Mouse (Mus musculus): ENCODE measurements at regions not wholly inside any gene's neighbourhood (a gene's known extent, or its start where the extent isn't known, plus 50 kb on each side); places are given as distances from the start of the nearest gene placed in this dataset.

DNA sequence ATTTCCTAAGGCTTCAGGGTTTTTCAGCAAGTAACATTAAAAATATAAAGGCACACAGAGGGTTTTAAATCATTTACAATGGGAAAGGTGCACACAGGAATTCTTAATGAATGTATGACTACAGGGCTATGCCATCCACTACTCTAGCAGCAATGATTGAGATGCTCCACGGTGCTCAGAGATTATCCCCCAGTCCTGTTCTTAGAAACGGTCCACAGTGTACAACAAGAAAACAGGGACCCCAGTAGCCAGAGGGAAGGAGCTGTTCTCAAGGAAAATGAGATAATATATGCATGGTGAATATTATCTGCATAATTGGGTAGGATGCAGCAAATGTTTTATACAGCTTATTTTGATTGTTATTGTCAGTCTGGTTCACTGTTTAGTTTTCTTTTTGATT lies 186.3 kb upstream of the Speer2 start:
- Histone ChIP-seq H3K9me3 (ENCODE audit: control insufficient read depth, low read depth, low read length) (no peaks in the 10 kb centered on the region), H3K9ac (replicated peaks; ENCODE audit: low read depth, low read length) (no peak overlapping the region), H3K4me1 (ENCODE audit: control insufficient read depth, insufficient read depth, low read length) (no peaks in the 10 kb centered on the region), H3K27me3 (ENCODE audit: control insufficient read depth, insufficient read depth, low read length) (no peaks in the 10 kb centered on the region), H3K4me3 (ENCODE audit: low read depth, low read length) (no peak overlapping the region), H3K27ac (ENCODE audit: low read length) (no peak overlapping the region), H3K4me2 (replicated peaks; ENCODE audit: low read depth, low read length) (no peak overlapping the region), H3K36me3 (ENCODE audit: control insufficient read depth, insufficient read depth, low read length) (no peaks in the 10 kb centered on the region)
- 83% methylated on average over 2 of the region's 2 CpGs for WGBS
- no peak for ATAC-seq (ENCODE audit: insufficient number of reproducible peaks, insufficient read depth, low FRiP score, low read depth)

DNA sequence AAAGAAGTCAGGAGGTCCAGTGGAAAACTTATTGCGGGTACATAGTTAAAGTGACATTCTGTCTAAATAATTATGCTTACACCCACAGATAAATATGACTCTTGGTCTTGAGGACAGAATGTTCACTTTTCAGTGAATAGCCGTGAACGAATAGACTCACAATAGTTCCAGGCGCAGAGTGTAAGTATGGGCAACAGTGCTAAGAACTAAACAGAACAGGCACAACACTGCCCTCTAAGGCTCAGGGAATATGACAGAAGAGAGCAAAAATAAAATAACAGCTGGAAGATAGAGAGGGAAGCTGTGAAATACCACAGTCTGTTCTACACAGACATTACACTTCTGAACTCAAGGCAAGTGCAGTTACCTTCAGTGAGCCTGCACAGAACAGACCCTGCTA lies 207.9 kb upstream of the Speer2 start:
- H3K27me3 ChIP-seq (ENCODE audit: control insufficient read depth, insufficient read depth, low read length): no peaks in the 10 kb centered on the region
- ATAC-seq (ENCODE audit: insufficient number of reproducible peaks, insufficient read depth, low FRiP score, low read depth): no peak
- H3K9ac ChIP-seq (replicated peaks; ENCODE audit: low read depth, low read length): no peak overlapping the region
- H3K4me1 ChIP-seq (ENCODE audit: control insufficient read depth, insufficient read depth, low read length): no peaks in the 10 kb centered on the region
- no peak overlapping the region for H3K4me2 ChIP-seq (replicated peaks; ENCODE audit: low read depth, low read length)
- H3K4me3 ChIP-seq (ENCODE audit: low read depth, low read length): no peak overlapping the region
- 57% methylated on average over 4 of the region's 4 CpGs for WGBS
- H3K36me3 ChIP-seq (ENCODE audit: control insufficient read depth, insufficient read depth, low read length): no peaks in the 10 kb centered on the region
- no peak overlapping the region for H3K27ac ChIP-seq (ENCODE audit: low read length)
- no peaks in the 10 kb centered on the region for H3K9me3 ChIP-seq (ENCODE audit: control insufficient read depth, low read depth, low read length)

DNA sequence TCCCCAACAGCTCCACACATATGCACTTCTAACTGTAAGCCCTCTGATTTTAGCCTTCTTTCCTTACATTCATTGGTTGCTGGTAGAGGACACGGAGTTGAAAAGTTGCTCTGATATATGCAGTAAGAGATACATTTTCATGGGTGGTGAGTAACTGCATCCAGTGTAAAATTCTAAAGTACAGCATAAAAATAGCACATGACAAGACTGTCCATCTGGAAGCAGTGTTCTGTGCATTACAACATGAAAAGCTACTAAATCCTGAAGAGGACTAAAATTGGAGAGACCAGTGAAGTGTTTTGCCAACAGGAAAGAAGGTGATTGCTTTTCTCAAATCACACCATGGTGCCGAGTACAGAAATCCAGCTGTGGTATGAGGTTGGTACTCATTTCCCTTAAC lies 210.2 kb upstream of the Speer2 start:
- Histone ChIP-seq H3K27ac (ENCODE audit: low read length) (no peak overlapping the region), H3K27me3 (ENCODE audit: control insufficient read depth, insufficient read depth, low read length) (no peaks in the 10 kb centered on the region), H3K9ac (replicated peaks; ENCODE audit: low read depth, low read length) (no peak overlapping the region), H3K36me3 (ENCODE audit: control insufficient read depth, insufficient read depth, low read length) (no peaks in the 10 kb centered on the region), H3K4me2 (replicated peaks; ENCODE audit: low read depth, low read length) (no peak overlapping the region), H3K4me1 (ENCODE audit: control insufficient read depth, insufficient read depth, low read length) (no peaks in the 10 kb centered on the region), H3K9me3 (ENCODE audit: control insufficient read depth, low read depth, low read length) (no peaks in the 10 kb centered on the region), H3K4me3 (ENCODE audit: low read depth, low read length) (no peak overlapping the region)
- WGBS: 89% methylated on average over 2 of the region's 2 CpGs
- ATAC-seq (ENCODE audit: insufficient number of reproducible peaks, insufficient read depth, low FRiP score, low read depth): no peak

DNA sequence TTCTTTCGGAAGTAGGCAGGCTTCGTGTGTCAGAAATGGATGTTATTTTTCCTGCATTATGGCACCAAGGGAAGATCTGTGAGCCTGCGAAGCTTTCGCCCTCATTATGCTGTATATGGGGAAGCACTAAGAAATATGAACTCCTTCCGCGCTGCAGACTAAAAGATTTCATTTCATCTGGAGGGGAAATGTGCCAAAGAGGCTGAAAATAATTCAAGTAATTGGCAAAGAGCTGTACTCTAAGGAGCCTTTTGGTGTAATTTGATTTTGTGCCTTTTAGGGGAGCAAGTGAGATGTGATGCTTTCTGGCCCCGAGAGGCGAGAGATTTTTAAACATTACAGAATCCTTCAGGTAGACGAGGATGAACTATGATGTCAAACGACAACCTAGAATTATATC lies 216.0 kb upstream of the Speer2 start:
- H3K36me3 ChIP-seq (ENCODE audit: control insufficient read depth, insufficient read depth, low read length): no peaks in the 10 kb centered on the region
- H3K27me3 ChIP-seq (ENCODE audit: control insufficient read depth, insufficient read depth, low read length): no peaks in the 10 kb centered on the region
- H3K4me3 ChIP-seq (ENCODE audit: low read depth, low read length): no peak overlapping the region
- WGBS: 80% methylated on average over 10 of the region's 10 CpGs
- no peak overlapping the region for H3K27ac ChIP-seq (ENCODE audit: low read length)
- H3K9me3 ChIP-seq (ENCODE audit: control insufficient read depth, low read depth, low read length): no peaks in the 10 kb centered on the region
- H3K4me2 ChIP-seq (replicated peaks; ENCODE audit: low read depth, low read length): no peak overlapping the region
- H3K9ac ChIP-seq (replicated peaks; ENCODE audit: low read depth, low read length): no peak overlapping the region
- H3K4me1 ChIP-seq (ENCODE audit: control insufficient read depth, insufficient read depth, low read length): no peaks in the 10 kb centered on the region
- no peak for ATAC-seq (ENCODE audit: insufficient number of reproducible peaks, insufficient read depth, low FRiP score, low read depth)

DNA sequence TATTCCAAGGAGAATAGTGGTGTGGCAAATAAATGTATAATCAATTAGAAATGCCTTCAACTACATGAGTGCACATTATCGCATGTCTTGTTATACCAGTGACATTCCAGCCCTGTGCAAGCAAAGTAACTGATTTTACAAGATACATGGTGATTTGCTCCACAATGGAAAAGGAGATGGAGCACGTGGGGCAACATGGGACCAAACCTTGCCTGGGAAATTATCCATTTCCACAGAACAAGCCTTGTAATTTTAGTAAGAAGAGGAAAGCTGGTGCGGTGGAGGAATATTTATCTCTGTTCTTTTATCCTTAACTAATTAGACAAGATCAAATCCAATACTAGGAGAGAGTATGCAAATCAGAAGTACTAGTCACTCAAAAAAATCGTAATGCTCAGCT lies 222.5 kb upstream of the Gbe1 start:
- Histone ChIP-seq H3K27ac (ENCODE audit: low read length) (no peak overlapping the region), H3K9me3 (ENCODE audit: control insufficient read depth, low read depth, low read length) (no peaks in the 10 kb centered on the region), H3K9ac (replicated peaks; ENCODE audit: low read depth, low read length) (no peak overlapping the region), H3K4me1 (ENCODE audit: control insufficient read depth, insufficient read depth, low read length) (0 out of 2 replicates have a peak, but pooled peaks cover 2% of the 10 kb centered on the region), H3K27me3 (ENCODE audit: control insufficient read depth, insufficient read depth, low read length) (no peaks in the 10 kb centered on the region), H3K4me3 (ENCODE audit: low read depth, low read length) (no peak overlapping the region), H3K4me2 (replicated peaks; ENCODE audit: low read depth, low read length) (no peak overlapping the region), H3K36me3 (ENCODE audit: control insufficient read depth, insufficient read depth, low read length) (no peaks in the 10 kb centered on the region)
- no peak for ATAC-seq (ENCODE audit: insufficient number of reproducible peaks, insufficient read depth, low FRiP score, low read depth)
- WGBS: 89% methylated on average over 4 of the region's 4 CpGs

DNA sequence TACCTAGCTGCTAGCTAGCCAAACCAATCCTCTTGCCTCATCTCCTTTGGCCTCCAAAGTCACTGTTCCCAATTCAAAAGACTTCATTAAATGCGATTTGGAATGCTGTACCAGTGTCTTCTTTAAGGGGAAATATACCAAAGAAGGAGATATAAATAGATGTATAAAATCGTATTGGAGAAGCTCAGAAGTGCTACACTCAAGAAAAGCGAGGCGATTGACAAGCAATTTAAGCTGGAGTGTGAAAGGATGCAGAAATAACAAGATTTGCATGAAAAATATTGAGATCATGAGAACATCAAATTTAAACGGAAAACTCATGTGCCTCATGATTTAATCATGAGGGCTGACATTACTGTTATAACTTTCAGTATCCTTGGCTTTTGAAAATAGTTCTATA lies 221.8 kb upstream of the Gbe1 start:
- Histone ChIP-seq H3K36me3 (ENCODE audit: control insufficient read depth, insufficient read depth, low read length) (no peaks in the 10 kb centered on the region), H3K4me1 (ENCODE audit: control insufficient read depth, insufficient read depth, low read length) (0 out of 2 replicates have a peak, but pooled peaks cover 2% of the 10 kb centered on the region), H3K4me3 (ENCODE audit: low read depth, low read length) (no peak overlapping the region), H3K4me2 (replicated peaks; ENCODE audit: low read depth, low read length) (no peak overlapping the region), H3K9me3 (ENCODE audit: control insufficient read depth, low read depth, low read length) (no peaks in the 10 kb centered on the region), H3K9ac (replicated peaks; ENCODE audit: low read depth, low read length) (no peak overlapping the region), H3K27ac (ENCODE audit: low read length) (no peak overlapping the region), H3K27me3 (ENCODE audit: control insufficient read depth, insufficient read depth, low read length) (no peaks in the 10 kb centered on the region)
- WGBS: 88% methylated on average over 5 of the region's 5 CpGs
- ATAC-seq (ENCODE audit: insufficient number of reproducible peaks, insufficient read depth, low FRiP score, low read depth): no peak

DNA sequence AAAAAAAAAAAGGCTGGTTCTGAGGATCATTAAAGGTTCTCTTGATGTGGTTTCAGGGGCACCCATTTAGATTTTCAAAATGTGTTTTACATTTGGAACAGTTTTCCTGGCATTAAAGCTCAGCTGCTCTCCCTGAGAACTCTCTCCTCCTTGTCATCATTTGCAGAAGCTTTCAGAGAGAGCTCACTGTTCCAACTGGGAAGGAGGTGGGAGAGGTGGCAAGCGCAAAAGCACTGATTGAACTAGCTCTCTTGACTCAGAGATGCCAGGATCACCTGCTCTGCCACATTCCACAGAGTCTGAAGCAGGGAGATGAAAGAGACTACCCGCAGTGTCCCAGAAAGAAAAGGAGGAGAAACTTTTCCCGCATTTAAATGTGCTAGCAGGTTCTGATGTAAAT lies 220.5 kb upstream of the Gbe1 start:
- Histone ChIP-seq H3K36me3 (ENCODE audit: control insufficient read depth, insufficient read depth, low read length) (no peaks in the 10 kb centered on the region), H3K4me3 (ENCODE audit: low read depth, low read length) (no peak overlapping the region), H3K27ac (ENCODE audit: low read length) (no peak overlapping the region), H3K9me3 (ENCODE audit: control insufficient read depth, low read depth, low read length) (no peaks in the 10 kb centered on the region), H3K9ac (replicated peaks; ENCODE audit: low read depth, low read length) (no peak overlapping the region), H3K27me3 (ENCODE audit: control insufficient read depth, insufficient read depth, low read length) (no peaks in the 10 kb centered on the region), H3K4me2 (replicated peaks; ENCODE audit: low read depth, low read length) (no peak overlapping the region), H3K4me1 (ENCODE audit: control insufficient read depth, insufficient read depth, low read length) (no peaks in the 10 kb centered on the region)
- WGBS: 20% methylated on average over 3 of the region's 3 CpGs
- ATAC-seq (ENCODE audit: insufficient number of reproducible peaks, insufficient read depth, low FRiP score, low read depth): no peak

DNA sequence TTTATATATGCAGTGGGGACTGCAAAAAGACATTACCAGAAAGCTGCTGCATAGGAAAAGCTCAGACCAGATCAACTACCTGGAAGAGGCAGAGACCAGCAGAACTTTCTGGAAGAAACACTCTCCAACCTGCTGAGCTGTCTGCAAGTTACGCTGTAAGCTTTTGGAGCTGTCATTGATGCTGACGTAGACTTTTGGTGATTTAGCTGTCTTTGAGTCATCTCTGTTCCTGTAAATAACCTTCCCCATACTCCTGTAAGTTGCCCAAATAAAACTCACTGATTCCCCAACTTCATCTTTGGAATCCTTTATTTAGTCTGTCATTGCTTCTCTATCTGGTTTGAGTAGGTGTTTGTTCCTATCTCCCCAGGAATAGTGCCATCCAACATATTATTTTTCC lies 218.5 kb upstream of the Gbe1 start:
- no peaks in the 10 kb centered on the region for H3K4me1 ChIP-seq (ENCODE audit: control insufficient read depth, insufficient read depth, low read length)
- no peak overlapping the region for H3K4me3 ChIP-seq (ENCODE audit: low read depth, low read length)
- WGBS: 77% methylated on average over 2 of the region's 2 CpGs
- H3K27me3 ChIP-seq (ENCODE audit: control insufficient read depth, insufficient read depth, low read length): no peaks in the 10 kb centered on the region
- H3K36me3 ChIP-seq (ENCODE audit: control insufficient read depth, insufficient read depth, low read length): no peaks in the 10 kb centered on the region
- H3K9ac ChIP-seq (replicated peaks; ENCODE audit: low read depth, low read length): no peak overlapping the region
- H3K4me2 ChIP-seq (replicated peaks; ENCODE audit: low read depth, low read length): no peak overlapping the region
- no peak overlapping the region for H3K27ac ChIP-seq (ENCODE audit: low read length)
- H3K9me3 ChIP-seq (ENCODE audit: control insufficient read depth, low read depth, low read length): no peaks in the 10 kb centered on the region
- no peak for ATAC-seq (ENCODE audit: insufficient number of reproducible peaks, insufficient read depth, low FRiP score, low read depth)

DNA sequence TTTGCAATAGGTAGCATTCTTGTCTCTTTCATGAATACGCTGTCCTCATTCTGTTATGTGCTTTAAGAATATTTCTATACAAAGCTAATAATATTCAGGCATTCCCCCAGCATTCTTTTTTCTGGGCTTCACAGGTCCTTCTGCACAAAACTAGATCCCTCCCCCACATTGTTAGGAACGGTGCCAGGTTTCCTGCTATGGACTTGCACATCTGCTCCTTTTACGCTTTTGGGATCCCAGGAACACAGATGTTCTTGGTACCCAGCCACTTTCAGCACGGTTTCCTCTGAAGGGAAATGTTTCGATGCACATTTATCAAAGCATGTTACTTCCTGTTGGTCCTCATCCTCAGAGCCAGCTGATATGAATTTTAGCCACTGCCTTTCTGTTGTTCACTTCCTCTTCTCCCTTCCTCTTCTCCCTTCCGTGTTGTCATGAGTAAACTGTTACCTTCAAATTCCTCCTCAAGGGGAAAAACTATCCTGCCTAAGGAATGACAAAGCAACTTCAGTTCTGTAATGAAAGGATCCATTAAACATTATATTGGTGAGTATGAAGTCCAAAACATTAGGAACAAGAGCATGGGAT lies 209.9 kb upstream of the Gbe1 start:
- no peak overlapping the region for H3K4me2 ChIP-seq (replicated peaks; ENCODE audit: low read depth, low read length)
- H3K27me3 ChIP-seq (ENCODE audit: control insufficient read depth, insufficient read depth, low read length): no peaks in the 10 kb centered on the region
- H3K27ac ChIP-seq (ENCODE audit: low read length): no peak overlapping the region
- 49% methylated on average over 6 of the region's 6 CpGs for WGBS
- H3K4me1 ChIP-seq (ENCODE audit: control insufficient read depth, insufficient read depth, low read length): no peaks in the 10 kb centered on the region
- no peaks in the 10 kb centered on the region for H3K9me3 ChIP-seq (ENCODE audit: control insufficient read depth, low read depth, low read length)
- H3K4me3 ChIP-seq (ENCODE audit: low read depth, low read length): no peak overlapping the region
- no peaks in the 10 kb centered on the region for H3K36me3 ChIP-seq (ENCODE audit: control insufficient read depth, insufficient read depth, low read length)
- ATAC-seq (ENCODE audit: insufficient number of reproducible peaks, insufficient read depth, low FRiP score, low read depth): no peak
- no peak overlapping the region for H3K9ac ChIP-seq (replicated peaks; ENCODE audit: low read depth, low read length)
